Mouse (Mus musculus): ENCODE measurements around the gene Rhbdf1. TPM values are rescaled to one million over a fixed set of nuclear protein-coding genes. Genes with fewer than 3 reads are reported as not detected.
A peak's percentile ranks its signal among the peaks of the same experiment; 100 is the strongest.

Rhbdf1 gene
- total and polyA plus RNA-seq, 3 experiments, result 0.30 to 2.5 (median 0.91) TPM

GRCm38 (mm10) chr11:32250880-32251763 lies 29.0 kb upstream of the Rhbdf1 start:
- ATAC-seq (ENCODE audit: extremely low read depth, insufficient number of reproducible peaks, low FRiP score, poor library complexity, severe bottlenecking) (peak; percentile 90), DNase-seq (ENCODE audit: low spot score) (peak; percentile 67)
- H3K4me3 ChIP-seq (ENCODE audit: low read depth, low read length), result no peak overlapping the region; the same call in 1 of the 2 replicates
- peaks cover 89% of the 10 kb centered on the region for H3K4me1 ChIP-seq (ENCODE audit: insufficient read depth, low read depth, low read length)
- H3K36me3 ChIP-seq (replicated peaks), result peaks cover 90% of the 10 kb centered on the region
- TF ChIP-seq TAL1 (conservative IDR thresholded peaks at IDR 0.05; ENCODE audit: low read depth, low read length) (peak; percentile 87), GATA2 (IDR thresholded peaks at IDR 0.05; ENCODE audit: borderline replicate concordance, low read depth, low read length) (no peak)
- H3K27me3 ChIP-seq (ENCODE audit: insufficient read depth, low read length), result no peaks in the 10 kb centered on the region
- H3K9me3 ChIP-seq (replicated peaks), result no peaks in the 10 kb centered on the region

DNA sequence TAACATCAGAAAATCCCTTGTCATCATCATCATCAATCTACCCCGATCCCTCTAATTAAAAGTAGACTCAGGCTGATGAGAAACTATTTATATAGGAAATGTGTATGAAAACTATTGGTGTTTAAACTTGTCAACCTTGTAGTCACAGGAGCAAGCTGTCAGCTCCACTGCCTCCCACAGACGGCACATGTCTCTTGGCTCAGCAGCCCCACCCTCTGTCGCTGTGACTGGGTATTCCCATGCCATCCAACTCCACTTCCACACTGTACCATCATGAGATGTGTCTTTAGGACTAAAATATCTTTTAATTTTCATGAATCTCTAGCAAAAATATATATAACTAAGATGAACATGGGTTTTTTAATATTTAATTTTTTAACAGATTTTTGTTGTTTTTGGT lies 26.2 kb upstream of the Rhbdf1 start:
- DNase-seq (ENCODE audit: low spot score), result no peak
- Histone ChIP-seq H3K4me1 (ENCODE audit: insufficient read depth, low read depth, low read length) (peaks cover 89% of the 10 kb centered on the region), H3K4me3 (ENCODE audit: low read depth, low read length) (no peak overlapping the region), H3K27me3 (ENCODE audit: insufficient read depth, low read length) (no peaks in the 10 kb centered on the region), H3K36me3 (replicated peaks) (peaks cover 83% of the 10 kb centered on the region), H3K9me3 (replicated peaks) (no peaks in the 10 kb centered on the region)
- no peak for TF ChIP-seq CTCF (IDR thresholded peaks at IDR 0.05; ENCODE audit: low read depth, low read length)
- TF ChIP-seq TAL1 (conservative IDR thresholded peaks at IDR 0.05; ENCODE audit: low read depth, low read length), result no peak
- no peak for TF ChIP-seq GATA1 (IDR thresholded peaks at IDR 0.05; ENCODE audit: borderline replicate concordance, low read length)
- no peak for TF ChIP-seq POLR2AphosphoS5 (IDR thresholded peaks at IDR 0.05; ENCODE audit: insufficient replicate concordance, low read depth, low read length)
- TF ChIP-seq GATA2 (IDR thresholded peaks at IDR 0.05; ENCODE audit: borderline replicate concordance, low read depth, low read length), result no peak
- ATAC-seq (ENCODE audit: extremely low read depth, insufficient number of reproducible peaks, low FRiP score, poor library complexity, severe bottlenecking), result no peak

DNA sequence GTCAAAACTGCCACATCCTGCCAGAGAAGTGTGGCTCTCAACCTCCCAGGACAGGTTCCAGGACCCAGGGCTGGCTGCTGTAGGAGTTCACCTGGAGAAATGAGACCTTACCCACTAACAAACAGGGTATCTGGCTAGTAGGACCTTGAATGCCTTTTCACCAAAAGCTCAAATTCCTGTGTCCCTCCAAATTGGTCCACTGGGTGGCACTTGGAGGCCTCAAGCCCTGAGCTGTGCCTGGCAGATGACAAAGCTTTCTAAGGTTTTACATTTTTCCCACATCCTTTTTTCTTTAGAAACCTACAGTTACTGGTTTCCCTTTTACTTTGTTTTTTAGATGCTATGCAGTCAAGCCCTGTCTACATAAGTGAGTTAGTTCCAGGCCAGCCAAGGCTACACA lies 25.0 kb upstream of the Rhbdf1 start:
- Histone ChIP-seq H3K9me3 (replicated peaks) (no peaks in the 10 kb centered on the region), H3K4me1 (ENCODE audit: insufficient read depth, low read depth, low read length) (peaks cover 92% of the 10 kb centered on the region), H3K27me3 (ENCODE audit: insufficient read depth, low read length) (no peaks in the 10 kb centered on the region), H3K36me3 (replicated peaks) (peaks cover 83% of the 10 kb centered on the region), H3K4me3 (ENCODE audit: low read depth, low read length) (no peak overlapping the region)
- DNase-seq (ENCODE audit: low spot score) (no peak), ATAC-seq (ENCODE audit: extremely low read depth, insufficient number of reproducible peaks, low FRiP score, poor library complexity, severe bottlenecking) (no peak)
- TF ChIP-seq CTCF (IDR thresholded peaks at IDR 0.05; ENCODE audit: low read depth, low read length), result no peak; the same call in 1 of the 2 replicates
- no peak for TF ChIP-seq POLR2AphosphoS5 (IDR thresholded peaks at IDR 0.05; ENCODE audit: insufficient replicate concordance, low read depth, low read length)
- TF ChIP-seq TAL1 (conservative IDR thresholded peaks at IDR 0.05; ENCODE audit: low read depth, low read length), result no peak
- TF ChIP-seq GATA2 (IDR thresholded peaks at IDR 0.05; ENCODE audit: borderline replicate concordance, low read depth, low read length), result no peak
- no peak for TF ChIP-seq GATA1 (IDR thresholded peaks at IDR 0.05; ENCODE audit: borderline replicate concordance, low read length)

DNA sequence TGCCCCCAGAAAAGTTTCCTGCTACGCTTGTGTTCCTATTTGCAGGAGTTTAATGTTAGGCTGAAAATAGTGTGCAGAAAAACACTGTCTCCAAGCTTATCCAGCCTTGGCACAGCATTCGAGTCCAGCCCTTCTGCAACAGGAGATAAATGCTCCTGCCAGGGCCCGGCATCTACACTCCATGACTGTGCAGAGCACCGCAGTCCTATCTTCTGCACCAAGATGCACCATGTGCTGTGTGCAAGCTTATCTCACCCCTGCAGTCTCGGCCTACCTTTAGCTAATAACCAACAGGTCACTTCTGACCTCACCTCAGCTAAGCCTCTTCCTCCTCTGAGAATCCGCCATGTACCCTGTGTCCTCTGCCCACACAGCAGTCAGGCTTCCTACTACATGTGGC lies 23.5 kb upstream of the Rhbdf1 start:
- H3K4me1 ChIP-seq (ENCODE audit: insufficient read depth, low read depth, low read length), result peaks cover 78% of the 10 kb centered on the region
- H3K9me3 ChIP-seq (replicated peaks), result no peaks in the 10 kb centered on the region
- DNase-seq (ENCODE audit: low spot score) (peak; percentile 79), ATAC-seq (ENCODE audit: extremely low read depth, insufficient number of reproducible peaks, low FRiP score, poor library complexity, severe bottlenecking) (peak; percentile 94)
- no peaks in the 10 kb centered on the region for H3K27me3 ChIP-seq (ENCODE audit: insufficient read depth, low read length)
- H3K36me3 ChIP-seq (replicated peaks), result peaks cover 87% of the 10 kb centered on the region
- TF ChIP-seq GATA2 (IDR thresholded peaks at IDR 0.05; ENCODE audit: borderline replicate concordance, low read depth, low read length) (peak; percentile 86), GATA1 (IDR thresholded peaks at IDR 0.05; ENCODE audit: borderline replicate concordance, low read length) (no peak), POLR2AphosphoS5 (IDR thresholded peaks at IDR 0.05; ENCODE audit: insufficient replicate concordance, low read depth, low read length) (no peak), CTCF (IDR thresholded peaks at IDR 0.05; ENCODE audit: low read depth, low read length) (no peak), TAL1 (conservative IDR thresholded peaks at IDR 0.05; ENCODE audit: low read depth, low read length) (peak; percentile 100)
- peak overlapping the region; percentile 14; the same call in 1 of the 2 replicates for H3K4me3 ChIP-seq (ENCODE audit: low read depth, low read length)

GRCm38 (mm10) chr11:32244617-32245016 lies 22.5 kb upstream of the Rhbdf1 start:
- no peak for TF ChIP-seq POLR2AphosphoS5 (IDR thresholded peaks at IDR 0.05; ENCODE audit: insufficient replicate concordance, low read depth, low read length)
- TF ChIP-seq GATA2 (IDR thresholded peaks at IDR 0.05; ENCODE audit: borderline replicate concordance, low read depth, low read length), result no peak
- TF ChIP-seq CTCF (IDR thresholded peaks at IDR 0.05; ENCODE audit: low read depth, low read length), result no peak
- TF ChIP-seq GATA1 (IDR thresholded peaks at IDR 0.05; ENCODE audit: borderline replicate concordance, low read length), result no peak
- no peak for TF ChIP-seq TAL1 (conservative IDR thresholded peaks at IDR 0.05; ENCODE audit: low read depth, low read length)
- Histone ChIP-seq H3K9me3 (replicated peaks) (no peaks in the 10 kb centered on the region), H3K27me3 (ENCODE audit: insufficient read depth, low read length) (no peaks in the 10 kb centered on the region), H3K4me3 (ENCODE audit: low read depth, low read length) (no peak overlapping the region), H3K4me1 (ENCODE audit: insufficient read depth, low read depth, low read length) (peaks cover 70% of the 10 kb centered on the region), H3K36me3 (replicated peaks) (peaks cover 88% of the 10 kb centered on the region)
- ATAC-seq (ENCODE audit: extremely low read depth, insufficient number of reproducible peaks, low FRiP score, poor library complexity, severe bottlenecking) (no peak), DNase-seq (ENCODE audit: low spot score) (no peak)

DNA sequence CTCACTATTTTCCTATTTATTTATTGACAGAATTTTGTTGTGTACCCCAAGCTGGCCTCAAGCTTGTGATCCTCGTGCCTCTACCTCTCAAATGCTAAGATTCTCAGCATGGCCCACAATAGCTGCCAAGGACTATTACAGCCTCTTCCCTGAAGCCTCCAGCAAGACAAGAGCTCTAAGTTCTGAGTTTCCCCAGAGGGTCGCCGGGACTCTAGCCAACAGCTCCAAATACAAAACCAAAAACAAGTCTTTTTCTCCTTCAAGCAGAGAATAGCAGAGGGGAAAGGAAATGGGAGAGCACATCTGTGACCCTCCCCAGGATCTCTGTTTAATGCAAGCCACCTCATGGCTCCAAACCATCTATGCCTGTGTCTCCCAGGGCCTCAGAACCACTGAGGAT lies 22.0 kb upstream of the Rhbdf1 start:
- H3K9me3 ChIP-seq (replicated peaks), result no peaks in the 10 kb centered on the region
- H3K27me3 ChIP-seq (ENCODE audit: insufficient read depth, low read length), result no peaks in the 10 kb centered on the region
- DNase-seq (ENCODE audit: low spot score), result no peak
- peaks cover 67% of the 10 kb centered on the region for H3K4me1 ChIP-seq (ENCODE audit: insufficient read depth, low read depth, low read length)
- no peak for TF ChIP-seq POLR2AphosphoS5 (IDR thresholded peaks at IDR 0.05; ENCODE audit: insufficient replicate concordance, low read depth, low read length)
- no peak for TF ChIP-seq GATA2 (IDR thresholded peaks at IDR 0.05; ENCODE audit: borderline replicate concordance, low read depth, low read length)
- no peak for TF ChIP-seq GATA1 (IDR thresholded peaks at IDR 0.05; ENCODE audit: borderline replicate concordance, low read length)
- TF ChIP-seq CTCF (IDR thresholded peaks at IDR 0.05; ENCODE audit: low read depth, low read length), result no peak
- no peak for TF ChIP-seq TAL1 (conservative IDR thresholded peaks at IDR 0.05; ENCODE audit: low read depth, low read length)
- peaks cover 87% of the 10 kb centered on the region for H3K36me3 ChIP-seq (replicated peaks)
- H3K4me3 ChIP-seq (ENCODE audit: low read depth, low read length), result no peak overlapping the region
- no peak for ATAC-seq (ENCODE audit: extremely low read depth, insufficient number of reproducible peaks, low FRiP score, poor library complexity, severe bottlenecking)

Measured in G1E (cell line).